In genomic region chr8:112010997-112011815, GRCm38 (mm10) we compare ENCODE assay signal across 8 mouse cellular contexts. TPM values are rescaled to one million over a fixed set of nuclear protein-coding genes. Genes with fewer than 3 reads are reported as not detected.
DNase-seq lines count a peak whose midpoint lies in the region; ATAC-seq lines count a peak whose summit lies in the region.

Kars (minus strand) TSS chr8:112011323.
Terf2ip (plus strand) TSS chr8:112011398.

- ATAC-seq in inflammation-experienced regulatory T-cells, adult 6 months = peak; percentile 91
- peak; percentile 83 for ATAC-seq in megakaryocyte-erythroid progenitor cell, adult 5-6 weeks (replicated peaks; ENCODE audit: low FRiP score, low TSS enrichment, poor library complexity, severe bottlenecking)

- DNase-seq in adrenal gland, adult (ENCODE audit: inconsistent age in 2 of 2, low spot score in 1 of 2) = peak; percentile 95 to 98
- DNase-seq in embryo, embryonic 10.5 days (ENCODE audit: low spot score) = peak; percentile 96
- DNase-seq in gastrocnemius, postnatal 14 days = peak; percentile 94
- peak; percentile 88 to 95 for DNase-seq in left cerebral cortex, postnatal 10 days (ENCODE audit: extremely low spot score in 1 of 2, low spot score in 2 of 2)
- DNase-seq in right cerebral cortex, postnatal 25 days = peak; percentile 90
- DNase-seq in urinary bladder, postnatal 4 days (ENCODE audit: low spot score in 2 of 2) = peak; percentile 90 to 91

- intact Hi-C loops in gastrocnemius, postnatal 14 days (cut with DNase I; ENCODE audit: low total_unique reads) = no loop called here
- intact Hi-C loops in left cerebral cortex, postnatal 10 days (cut with DNase I) = no loop called here

RNA-seq across cellular contexts. Expression of gene Kars, which starts in this region (rescaled TPM):
- total RNA-seq in gastrocnemius, postnatal 14 days (2021) = 100 to 1,000 TPM; 100 to 107 TPM
- polyA plus RNA-seq in inflammation-experienced regulatory T-cells, adult 6 months (2017; shearing (Covaris generic)) = 100 to 1,000 TPM; 147 to 171 (median 151) TPM
- 10 to 100 TPM; 83.6 to 89.3 TPM for total RNA-seq in left cerebral cortex, postnatal 10 days (2021)
- 164 and 171 TPM in 2 replicates for total RNA-seq in megakaryocyte-erythroid progenitor cell, adult 5-6 weeks (2014; fragmentation: Nextera tagmentation)
- total RNA-seq in megakaryocyte-erythroid progenitor cell, adult 5-6 weeks (2017) = 220 and 274 TPM in 2 replicates

RNA-seq across cellular contexts. Expression of gene Terf2ip, which starts in this region (rescaled TPM):
- 10 to 100 TPM in 1 of 2 experiments, 1 to 10 TPM in 1; 9.1 to 10.4 TPM for total RNA-seq in gastrocnemius, postnatal 14 days (2021)
- 10 to 100 TPM in 2 of 3 experiments, 1 to 10 TPM in 1; 7.7 to 10.3 (median 10.2) TPM for polyA plus RNA-seq in inflammation-experienced regulatory T-cells, adult 6 months (2017; shearing (Covaris generic))
- 10 to 100 TPM; 34.5 to 36.7 TPM for total RNA-seq in left cerebral cortex, postnatal 10 days (2021)
- total RNA-seq in megakaryocyte-erythroid progenitor cell, adult 5-6 weeks (2014; fragmentation: Nextera tagmentation) = 11.3 and 12.0 TPM in 2 replicates
- total RNA-seq in megakaryocyte-erythroid progenitor cell, adult 5-6 weeks (2017) = 14.5 and 16.8 TPM in 2 replicates

Comparison
In these comparisons a context has a peak if more than half of its experiments do, and no peak if none do; other contexts are left out.
1. Peak in every context shown above with its lines: DNase-seq and ATAC-seq.